Mouse (Mus musculus) MEL (cell line): Measurements from ENCODE around the gene Sptbn1. TPM values are rescaled to one million over a fixed set of nuclear protein-coding genes. Genes with fewer than 3 reads are reported as not detected.

Experiments used
- DNase-seq: peaks from one replicate; pipeline ENCODE4 v3.0.0; 2011; ENCODE audit warnings: low read depth, low spot score
- H3K27ac ChIP-seq: 2 replicates; pipeline ENCODE4 v1.5.1; 2012; ENCODE audit warnings: low read depth, mild to moderate bottlenecking, control low read depth, low read length, moderate library complexity; ENCODE audit not compliant: control insufficient read depth
- H3K27me3 ChIP-seq, 2 experiments: fragments of 150-350 bp in 1 of 2; sonication (generic) in 1 of 2; 2 replicates each; pipeline ENCODE4 v1.6.1; 2012; ENCODE audit warnings: low read length in 2 of 2, mild to moderate bottlenecking in 2 of 2, improper control_type of control experiment in 1 of 2, moderate library complexity in 1 of 2; ENCODE audit not compliant: insufficient read depth in 2 of 2, control insufficient read depth in 1 of 2
- H3K36me3 ChIP-seq, 2 experiments: 2 replicates each; pipeline ENCODE4 v1.6.1; 2012 to 2014; ENCODE audit warnings: low read length in 2 of 2, improper control_type of control experiment in 1 of 2, inconsistent platforms in 1 of 2, mild to moderate bottlenecking in 1 of 2; ENCODE audit not compliant: insufficient read depth in 2 of 2, control insufficient read depth in 1 of 2
- H3K4me1 ChIP-seq, 2 experiments: fragments of 150-350 bp in 1 of 2; sonication (generic) in 1 of 2; 2 replicates each; pipeline ENCODE4 v1.6.1; 2012; ENCODE audit warnings: low read length in 2 of 2, improper control_type of control experiment in 1 of 2, mild to moderate bottlenecking in 1 of 2; ENCODE audit not compliant: insufficient read depth in 2 of 2, control insufficient read depth in 1 of 2
- H3K4me3 ChIP-seq, 2 experiments: fragments of 150-350 bp in 1 of 2; sonication (generic) in 1 of 2; 2 replicates each; pipeline ENCODE4 v1.5.1; 2012; ENCODE audit warnings: low read depth in 2 of 2, low read length in 2 of 2, mild to moderate bottlenecking in 2 of 2, moderate library complexity in 2 of 2, control low read depth in 1 of 2, improper control_type of control experiment in 1 of 2; ENCODE audit not compliant: control insufficient read depth in 1 of 2, insufficient read depth in 1 of 2
- H3K79me2 ChIP-seq: 2 replicates; pipeline ENCODE4 v1.6.1; 2012; ENCODE audit warnings: mild to moderate bottlenecking, low read length, moderate library complexity; ENCODE audit not compliant: control insufficient read depth, poor library complexity, insufficient read depth
- H3K9ac ChIP-seq: 2 replicates; pipeline ENCODE4 v1.6.1; 2012; ENCODE audit warnings: low read depth, mild to moderate bottlenecking, control low read depth, low read length, moderate library complexity; ENCODE audit not compliant: control insufficient read depth, poor library complexity, severe bottlenecking
- H3K9me3 ChIP-seq: fragments of 150-350 bp; sonication (generic); replicated peaks from 2 replicates; pipeline ENCODE4 v1.6.1; 2012; ENCODE audit warnings: mild to moderate bottlenecking, low read length, improper control_type of control experiment, moderate library complexity; ENCODE audit not compliant: insufficient read depth
- BHLHE40 ChIP-seq: IDR thresholded peaks from 2 replicates; pipeline ENCODE4 v1.6.1; 2012; ENCODE audit warnings: low read depth, mild to moderate bottlenecking, inconsistent platforms, low read length, improper control_type of control experiment, borderline replicate concordance
- CHD1 ChIP-seq: IDR thresholded peaks from 2 replicates; pipeline ENCODE4 v1.6.1; 2012; ENCODE audit warnings: low read depth, mild to moderate bottlenecking, inconsistent platforms, low read length, improper control_type of control experiment
- CTCF ChIP-seq, 3 experiments: IDR thresholded peaks in 2 of 3; conservative IDR thresholded peaks in 1 of 3; 2 replicates each; pipeline ENCODE4 v1.5.1; 2011 to 2012; ENCODE audit warnings: low read length in 3 of 3, low read depth in 2 of 3, mild to moderate bottlenecking in 2 of 3, improper control_type of control experiment in 1 of 3, inconsistent platforms in 1 of 3, mixed read lengths in 1 of 3, moderate library complexity in 1 of 3; ENCODE audit not compliant: control insufficient read depth in 1 of 3, insufficient read depth in 1 of 3, poor library complexity in 1 of 3, severe bottlenecking in 1 of 3
- ELF1 ChIP-seq: IDR thresholded peaks from 2 replicates; pipeline ENCODE4 v1.6.1; 2014; ENCODE audit warnings: low read depth, mild to moderate bottlenecking, inconsistent platforms, low read length, improper control_type of control experiment, moderate library complexity
- GABPA ChIP-seq: IDR thresholded peaks from 2 replicates; pipeline ENCODE4 v1.6.1; 2012; ENCODE audit warnings: low read depth, mild to moderate bottlenecking, inconsistent platforms, low read length, improper control_type of control experiment, moderate library complexity
- HCFC1 ChIP-seq: IDR thresholded peaks from 2 replicates; pipeline ENCODE4 v1.6.1; 2012; ENCODE audit warnings: low read depth, mild to moderate bottlenecking, inconsistent platforms, low read length, improper control_type of control experiment, moderate library complexity
- KAT2A ChIP-seq: conservative IDR thresholded peaks from 2 replicates; pipeline ENCODE4 v1.6.1; 2012; ENCODE audit warnings: low read depth, low read length, improper control_type of control experiment, inconsistent platforms
- MAFK ChIP-seq: IDR thresholded peaks from 2 replicates; pipeline ENCODE4 v1.6.1; 2011; ENCODE audit warnings: low read depth, mild to moderate bottlenecking, low read length, improper control_type of control experiment, borderline replicate concordance
- MAX ChIP-seq: IDR thresholded peaks from 2 replicates; pipeline ENCODE4 v1.6.1; 2011; ENCODE audit warnings: low read length, improper control_type of control experiment
- MXI1 ChIP-seq: IDR thresholded peaks from 2 replicates; pipeline ENCODE4 v1.6.1; 2011; ENCODE audit warnings: mild to moderate bottlenecking, low read depth, low read length, improper control_type of control experiment
- MYC ChIP-seq: IDR thresholded peaks from 2 replicates; pipeline ENCODE4 v1.6.1; 2011; ENCODE audit warnings: low read depth, mild to moderate bottlenecking, low read length, improper control_type of control experiment, moderate library complexity
- NELFE ChIP-seq: IDR thresholded peaks from 2 replicates; pipeline ENCODE4 v1.6.1; 2011; ENCODE audit warnings: low read depth, low read length, improper control_type of control experiment
- NRF1 ChIP-seq: IDR thresholded peaks from 2 replicates; pipeline ENCODE4 v1.6.1; 2014; ENCODE audit warnings: low read depth, mild to moderate bottlenecking, inconsistent platforms, low read length, improper control_type of control experiment, moderate library complexity; ENCODE audit not compliant: poor library complexity, insufficient read depth, severe bottlenecking
- POLR2A ChIP-seq, 2 experiments: IDR thresholded peaks; 2 replicates each; pipeline ENCODE4 v1.6.1; 2011 to 2012; ENCODE audit warnings: low read length in 2 of 2, mild to moderate bottlenecking in 2 of 2, control low read depth in 1 of 2, improper control_type of control experiment in 1 of 2, low read depth in 1 of 2, moderate library complexity in 1 of 2; ENCODE audit not compliant: control insufficient read depth in 1 of 2, insufficient read depth in 1 of 2, poor library complexity in 1 of 2
- POLR2AphosphoS5 ChIP-seq: IDR thresholded peaks from 2 replicates; pipeline ENCODE4 v1.6.1; 2012; ENCODE audit warnings: low read depth, borderline replicate concordance, mild to moderate bottlenecking, inconsistent platforms, low read length, moderate library complexity, mixed read lengths
- RCOR1 ChIP-seq: IDR thresholded peaks from 2 replicates; pipeline ENCODE4 v1.6.1; 2012; ENCODE audit warnings: low read depth, mild to moderate bottlenecking, inconsistent platforms, low read length, improper control_type of control experiment
- SIN3A ChIP-seq: IDR thresholded peaks from 2 replicates; pipeline ENCODE4 v1.6.1; 2012; ENCODE audit warnings: low read length, improper control_type of control experiment, inconsistent platforms
- SMC3 ChIP-seq: IDR thresholded peaks from 2 replicates; pipeline ENCODE4 v1.6.1; 2011; ENCODE audit warnings: low read depth, low read length, improper control_type of control experiment
- TAL1 ChIP-seq: IDR thresholded peaks from 2 replicates; pipeline ENCODE4 v1.6.1; 2012; ENCODE audit warnings: mild to moderate bottlenecking, inconsistent platforms, low read length, moderate library complexity, mixed read lengths
- TCF12 ChIP-seq: IDR thresholded peaks from 2 replicates; pipeline ENCODE4 v1.6.1; 2014; ENCODE audit warnings: low read depth, mild to moderate bottlenecking, inconsistent platforms, low read length, improper control_type of control experiment, moderate library complexity
- UBTF ChIP-seq: IDR thresholded peaks from 2 replicates; pipeline ENCODE4 v1.6.1; 2012; ENCODE audit warnings: low read depth, mild to moderate bottlenecking, inconsistent platforms, low read length, improper control_type of control experiment, moderate library complexity, borderline replicate concordance; ENCODE audit not compliant: insufficient read depth
- ZNF384 ChIP-seq: IDR thresholded peaks from 2 replicates; pipeline ENCODE4 v1.6.1; 2012; ENCODE audit warnings: low read depth, mild to moderate bottlenecking, inconsistent platforms, low read length, improper control_type of control experiment
- polyA plus RNA-seq, 2 experiments: library from polyadenylated mRNA; stranded (reverse) in 1 of 2; unstranded in 1 of 2; fragments of >175 nt in 1 of 2; fragments of >200 nt in 1 of 2; gene quantifications; 2 replicates each; pipeline versions ENCODE4 v1.2.1 to v1.2.4; 2012; ENCODE audit warnings: low replicate concordance in 2 of 2, low read depth in 1 of 2; ENCODE audit not compliant: insufficient read length in 2 of 2, insufficient read depth in 1 of 2, missing spikeins in 1 of 2
- total RNA-seq: library from RNA; depleted of rRNA; stranded (reverse); fragments of 300-350 nt; gene quantifications from 2 replicates; pipeline ENCODE4 v1.2.3, GENCODE M21; 2012

The Sptbn1 gene
- total and polyA plus RNA-seq, 3 experiments, result 14.6 to 20.2 TPM; not detected in 1

- H3K27ac ChIP-seq, result no peak overlapping the region
- no peak overlapping the region for H3K4me3 ChIP-seq
- H3K9ac ChIP-seq, result no peak overlapping the region
- TF ChIP-seq NELFE (no peak), ELF1 (no peak), TAL1 (no peak), MAFK (no peak), POLR2A (IDR thresholded peaks at IDR 0.05; ENCODE audit: control insufficient read depth in 1 of 2, insufficient read depth in 1 of 2, low read depth in 1 of 2, low read length in 2 of 2, poor library complexity in 1 of 2) (no peak), POLR2AphosphoS5 (no peak), RCOR1 (no peak), SMC3 (no peak)
- H3K36me3 ChIP-seq, result peaks cover 0 to 10% of the 10 kb centered on the region in 2 experiments; a peak in 2 of 4 replicates
- no peaks in the 10 kb centered on the region for H3K27me3 ChIP-seq
- H3K79me2 ChIP-seq, result no peaks in the 10 kb centered on the region; the same call in 1 of the 2 replicates
- H3K4me1 ChIP-seq, result peaks cover 3 to 13% of the 10 kb centered on the region in 2 experiments; a peak in 2 of 4 replicates
- H3K9me3 ChIP-seq, result no peaks in the 10 kb centered on the region
- DNase-seq, result no peak
These were observed 92.4 kb downstream of the Sptbn1 start for GRCm38 (mm10) chr11:30175623-30176022.

- Histone ChIP-seq H3K27ac (no peak overlapping the region), H3K4me3 (no peak overlapping the region), H3K27me3 (no peaks in the 10 kb centered on the region), H3K4me1 (peaks cover 3 to 11% of the 10 kb centered on the region in 2 experiments), H3K9ac (no peak overlapping the region), H3K79me2 (no peaks in the 10 kb centered on the region; the same call in 1 of the 2 replicates), H3K9me3 (no peaks in the 10 kb centered on the region), H3K36me3 (peaks cover 0 to 8% of the 10 kb centered on the region in 2 experiments; a peak in 2 of 4 replicates)
- DNase-seq, result no peak
- TF ChIP-seq MXI1, result no peak
- TF ChIP-seq CHD1, result no peak
- TF ChIP-seq UBTF, result no peak
- TF ChIP-seq NRF1, result no peak
- TF ChIP-seq HCFC1, result no peak
- no peak for TF ChIP-seq MYC
- no peak for TF ChIP-seq TCF12
- no peak for TF ChIP-seq POLR2AphosphoS5
- no peak for TF ChIP-seq MAX
- no peak for TF ChIP-seq KAT2A
- TF ChIP-seq ZNF384, result no peak
- no peak for TF ChIP-seq SIN3A
- TF ChIP-seq BHLHE40, result no peak
- no peak for TF ChIP-seq GABPA
- TF ChIP-seq CTCF (IDR thresholded peaks at IDR 0.05 in 2 of 3, conservative IDR thresholded peaks at IDR 0.05 in 1 of 3; ENCODE audit: control insufficient read depth in 1 of 3, insufficient read depth in 1 of 3, low read depth in 2 of 3, low read length in 3 of 3, poor library complexity in 1 of 3, severe bottlenecking in 1 of 3), result no peak
These were observed 96.3 kb downstream of the Sptbn1 start for GRCm38 (mm10) chr11:30171586-30172178.
